Mouse (Mus musculus) heart, adult 11 months (tissue): ENCODE results near the gene Fbxl5.
A peak's percentile ranks its signal among the peaks of the same experiment; 100 is the strongest.

Experiments
- DNase-seq: peaks from one replicate; pipeline ENCODE4 v3.0.0; 2022

Fbxl5 gene

GRCm38 (mm10) chr5:43821538-43821937, at the start of gene Fbxl5:
Gene Fbxl5 (minus strand): TSS chr5:43821638.
- DNase-seq, result peak; percentile 77

GRCm38 (mm10) chr5:43868711-43869600, 47.5 kb upstream of the Fbxl5 start:
- peak; percentile 97 for DNase-seq

GRCm38 (mm10) chr5:43868253-43868652, 46.8 kb upstream of the Fbxl5 start, which contains the start of gene Cd38:
Gene Cd38 (plus strand): TSS chr5:43868553.
- DNase-seq, result no peak

GRCm38 (mm10) chr5:43865316-43865715, 43.9 kb upstream of the Fbxl5 start:
- peak; percentile 89 for DNase-seq

GRCm38 (mm10) chr5:43863642-43864041, 42.2 kb upstream of the Fbxl5 start:
- no peak for DNase-seq

GRCm38 (mm10) chr5:43860670-43861431, 39.4 kb upstream of the Fbxl5 start:
- peak; percentile 86 for DNase-seq

GRCm38 (mm10) chr5:43860096-43860495, 38.7 kb upstream of the Fbxl5 start:
- DNase-seq, result no peak

- DNase-seq, result no peak
Measured at GRCm38 (mm10) chr5:43859663-43860062, 38.2 kb upstream of the Fbxl5 start.

GRCm38 (mm10) chr5:43855769-43856168, 34.3 kb upstream of the Fbxl5 start:
- peak; percentile 96 for DNase-seq

GRCm38 (mm10) chr5:43853868-43854488, 32.5 kb upstream of the Fbxl5 start:
- peak; percentile 85 for DNase-seq

- DNase-seq, result peak; percentile 90
Measured at GRCm38 (mm10) chr5:43853096-43853867, 31.8 kb upstream of the Fbxl5 start.

- peak; percentile 48 for DNase-seq
Measured at GRCm38 (mm10) chr5:43848275-43848674, 26.8 kb upstream of the Fbxl5 start.

GRCm38 (mm10) chr5:43847555-43847954, 26.1 kb upstream of the Fbxl5 start:
- DNase-seq, result peak; percentile 84

- DNase-seq, result peak; percentile 75
Measured at GRCm38 (mm10) chr5:43846227-43846626, 24.8 kb upstream of the Fbxl5 start.

- peak; percentile 86 for DNase-seq
Measured at GRCm38 (mm10) chr5:43845646-43846045, 24.2 kb upstream of the Fbxl5 start.

GRCm38 (mm10) chr5:43845083-43845482, 23.6 kb upstream of the Fbxl5 start:
- DNase-seq, result peak; percentile 95

GRCm38 (mm10) chr5:43842576-43843155, 21.2 kb upstream of the Fbxl5 start:
- peak; percentile 80 for DNase-seq

GRCm38 (mm10) chr5:43842011-43842285, 20.5 kb upstream of the Fbxl5 start:
- no peak for DNase-seq

- DNase-seq, result peak; percentile 84
Measured at GRCm38 (mm10) chr5:43841144-43842010, 19.9 kb upstream of the Fbxl5 start.

GRCm38 (mm10) chr5:43837372-43837771, 15.9 kb upstream of the Fbxl5 start:
- peak; percentile 86 for DNase-seq

GRCm38 (mm10) chr5:43836590-43836989, 15.2 kb upstream of the Fbxl5 start:
- DNase-seq, result peak; percentile 72
